Mouse (Mus musculus): ENCODE results near the gene Naaladl1. TPM values are rescaled to one million over a fixed set of nuclear protein-coding genes. Genes with fewer than 3 reads are reported as not detected.

Gene Naaladl1
- 0.49 and 0.60 TPM in 2 replicates for polyA plus RNA-seq (2012; rRNA removed)

- no peak for TF ChIP-seq CTCF (IDR thresholded peaks at IDR 0.05; ENCODE audit: extremely low read depth, insufficient read depth, insufficient read length, insufficient replicate concordance)
- TF ChIP-seq POLR2A (IDR thresholded peaks at IDR 0.05; ENCODE audit: low read depth, low read length), result no peak
- DNase-seq (ENCODE audit: low read depth in 1 of 2, low spot score in 2 of 2), result no peak
- 96% methylated on average over 7 of the region's 7 CpGs for WGBS
- H3K4me1 ChIP-seq (ENCODE audit: control insufficient read depth, insufficient read depth, insufficient read length), result no peaks in the 10 kb centered on the region
- H3K4me3 ChIP-seq (ENCODE audit: extremely low read depth, insufficient read depth, insufficient read length), result no peak within 1 kb of the TSS
- H3K27ac ChIP-seq (ENCODE audit: insufficient read depth, low read length), result no peak within 1 kb of the TSS
- no peaks in the 10 kb centered on the region for H3K36me3 ChIP-seq (ENCODE audit: control insufficient read depth, insufficient read depth, low read length)
- H3K27me3 ChIP-seq (ENCODE audit: control insufficient read depth, insufficient read depth, low read length), result no peaks in the 10 kb centered on the region
Observed at GRCm38 (mm10) chr19:6105586-6105985, at the start of gene Naaladl1. TSS of gene Naaladl1 (plus strand) at chr19:6105782.

- Histone ChIP-seq H3K27me3 (ENCODE audit: control insufficient read depth, insufficient read depth, low read length) (no peaks in the 10 kb centered on the region), H3K4me3 (ENCODE audit: extremely low read depth, insufficient read depth, insufficient read length) (peak overlapping the region; percentile 94; the same call in 1 of the 2 replicates), H3K27ac (ENCODE audit: insufficient read depth, low read length) (no peak overlapping the region), H3K4me1 (ENCODE audit: control insufficient read depth, insufficient read depth, insufficient read length) (no peaks in the 10 kb centered on the region; the same call in 1 of the 2 replicates), H3K36me3 (ENCODE audit: control insufficient read depth, insufficient read depth, low read length) (peaks cover 37% of the 10 kb centered on the region)
- DNase-seq (ENCODE audit: low read depth in 1 of 2, low spot score in 2 of 2), result no peak
- WGBS, result 55% methylated on average over 4 of the region's 4 CpGs
- TF ChIP-seq POLR2A (IDR thresholded peaks at IDR 0.05; ENCODE audit: low read depth, low read length), result no peak
- no peak for TF ChIP-seq CTCF (IDR thresholded peaks at IDR 0.05; ENCODE audit: extremely low read depth, insufficient read depth, insufficient read length, insufficient replicate concordance)
Observed at GRCm38 (mm10) chr19:6056696-6057095, 48.9 kb upstream of the Naaladl1 start.

- H3K36me3 ChIP-seq (ENCODE audit: control insufficient read depth, insufficient read depth, low read length), result peaks cover 29% of the 10 kb centered on the region
- H3K4me3 ChIP-seq (ENCODE audit: extremely low read depth, insufficient read depth, insufficient read length), result peak within 1 kb of the TSS; percentile 94
- TF ChIP-seq CTCF (IDR thresholded peaks at IDR 0.05; ENCODE audit: extremely low read depth, insufficient read depth, insufficient read length, insufficient replicate concordance), result no peak
- TF ChIP-seq POLR2A (IDR thresholded peaks at IDR 0.05; ENCODE audit: low read depth, low read length), result peak; percentile 78
- H3K27me3 ChIP-seq (ENCODE audit: control insufficient read depth, insufficient read depth, low read length), result no peaks in the 10 kb centered on the region
- WGBS, result under 1% methylated on average over 63 of the region's 63 CpGs
- peaks cover 4% of the 10 kb centered on the region; the same call in 1 of the 2 replicates for H3K4me1 ChIP-seq (ENCODE audit: control insufficient read depth, insufficient read depth, insufficient read length)
- H3K27ac ChIP-seq (ENCODE audit: insufficient read depth, low read length), result peak within 1 kb of the TSS; percentile 81
- peak; percentile 95 to 99 for DNase-seq (ENCODE audit: low read depth in 1 of 2, low spot score in 2 of 2)
Observed at GRCm38 (mm10) chr19:6057313-6058096, 48.1 kb upstream of the Naaladl1 start, which contains the start of the genes Mrpl49 and Fau. TSS of gene Mrpl49 (minus strand) at chr19:6057785. TSS of gene Fau (plus strand) at chr19:6057844.

GRCm38 (mm10) chr19:6058513-6058912 lies 47.1 kb upstream of the Naaladl1 start:
- Histone ChIP-seq H3K27ac (ENCODE audit: insufficient read depth, low read length) (no peak overlapping the region), H3K4me1 (ENCODE audit: control insufficient read depth, insufficient read depth, insufficient read length) (peaks cover 6% of the 10 kb centered on the region; the same call in 1 of the 2 replicates), H3K4me3 (ENCODE audit: extremely low read depth, insufficient read depth, insufficient read length) (peak overlapping the region; percentile 90; the same call in 1 of the 2 replicates), H3K27me3 (ENCODE audit: control insufficient read depth, insufficient read depth, low read length) (no peaks in the 10 kb centered on the region), H3K36me3 (ENCODE audit: control insufficient read depth, insufficient read depth, low read length) (peaks cover 20% of the 10 kb centered on the region)
- no peak for TF ChIP-seq POLR2A (IDR thresholded peaks at IDR 0.05; ENCODE audit: low read depth, low read length)
- no peak for TF ChIP-seq CTCF (IDR thresholded peaks at IDR 0.05; ENCODE audit: extremely low read depth, insufficient read depth, insufficient read length, insufficient replicate concordance)
- 33% methylated on average over 5 of the region's 5 CpGs for WGBS
- DNase-seq (ENCODE audit: low read depth in 1 of 2, low spot score in 2 of 2), result no peak

- H3K36me3 ChIP-seq (ENCODE audit: control insufficient read depth, insufficient read depth, low read length), result peaks cover 15% of the 10 kb centered on the region
- no peak overlapping the region for H3K27ac ChIP-seq (ENCODE audit: insufficient read depth, low read length)
- TF ChIP-seq CTCF (IDR thresholded peaks at IDR 0.05; ENCODE audit: extremely low read depth, insufficient read depth, insufficient read length, insufficient replicate concordance), result no peak
- no peak for TF ChIP-seq POLR2A (IDR thresholded peaks at IDR 0.05; ENCODE audit: low read depth, low read length)
- no peaks in the 10 kb centered on the region for H3K27me3 ChIP-seq (ENCODE audit: control insufficient read depth, insufficient read depth, low read length)
- H3K4me1 ChIP-seq (ENCODE audit: control insufficient read depth, insufficient read depth, insufficient read length), result peaks cover 6% of the 10 kb centered on the region; the same call in 1 of the 2 replicates
- H3K4me3 ChIP-seq (ENCODE audit: extremely low read depth, insufficient read depth, insufficient read length), result no peak overlapping the region
- WGBS, result 88% methylated on average over 5 of the region's 5 CpGs
- DNase-seq (ENCODE audit: low read depth in 1 of 2, low spot score in 2 of 2), result no peak
Observed at GRCm38 (mm10) chr19:6058966-6059365, 46.6 kb upstream of the Naaladl1 start.

- Histone ChIP-seq H3K4me3 (ENCODE audit: extremely low read depth, insufficient read depth, insufficient read length) (peak within 1 kb of the TSS; percentile 96), H3K4me1 (ENCODE audit: control insufficient read depth, insufficient read depth, insufficient read length) (peaks cover 6% of the 10 kb centered on the region; the same call in 1 of the 2 replicates), H3K27me3 (ENCODE audit: control insufficient read depth, insufficient read depth, low read length) (no peaks in the 10 kb centered on the region), H3K36me3 (ENCODE audit: control insufficient read depth, insufficient read depth, low read length) (peaks cover 4% of the 10 kb centered on the region), H3K27ac (ENCODE audit: insufficient read depth, low read length) (peak within 1 kb of the TSS; percentile 89)
- DNase-seq (ENCODE audit: low read depth in 1 of 2, low spot score in 2 of 2), result peak; percentile 90 to 93
- under 1% methylated on average over 58 of the region's 58 CpGs for WGBS
- TF ChIP-seq CTCF (IDR thresholded peaks at IDR 0.05; ENCODE audit: extremely low read depth, insufficient read depth, insufficient read length, insufficient replicate concordance) (no peak), POLR2A (IDR thresholded peaks at IDR 0.05; ENCODE audit: low read depth, low read length) (peak; percentile 28; the same call in 1 of the 2 replicates)
Observed at GRCm38 (mm10) chr19:6061021-6061533, 44.5 kb upstream of the Naaladl1 start, which contains the start of gene Znhit2. TSS of gene Znhit2 (plus strand) at chr19:6061192.

Data from spleen, adult 2 months (tissue).